Mouse (Mus musculus) heart, embryonic 13.5 days (tissue): ENCODE measurements around the gene Zbed3. TPM values are rescaled to one million over a fixed set of nuclear protein-coding genes. Genes with fewer than 3 reads are reported as not detected.

Experiments
- ATAC-seq: fragments of 200-750 bp; cut with Nextera tagmentation; 2 replicates; pipeline ENCODE4 v1.8.0; 2017; ENCODE audit warnings: moderate TSS enrichment; ENCODE audit not compliant: insufficient number of reproducible peaks, low FRiP score, low TSS enrichment; ENCODE audit errors: extremely low read depth
- H3K27ac ChIP-seq: fragments of 300-500 bp; sonication (generic); replicated peaks from 2 replicates; pipeline ENCODE4 v1.5.1; 2015; ENCODE audit warnings: moderate library complexity, mild to moderate bottlenecking, inconsistent platforms
- H3K27me3 ChIP-seq: fragments of 300-500 bp; sonication (generic); replicated peaks from 2 replicates; pipeline ENCODE4 v1.6.1; 2015; ENCODE audit warnings: mild to moderate bottlenecking, inconsistent platforms
- H3K36me3 ChIP-seq: fragments of 300-500 bp; sonication (generic); 2 replicates; pipeline ENCODE4 v1.6.1; 2015; ENCODE audit warnings: mild to moderate bottlenecking, inconsistent platforms
- H3K4me1 ChIP-seq: fragments of 300-500 bp; sonication (generic); 2 replicates; pipeline ENCODE4 v1.6.1; 2015; ENCODE audit warnings: inconsistent platforms
- H3K4me2 ChIP-seq: fragments of 300-500 bp; sonication (generic); 2 replicates; pipeline ENCODE4 v1.6.1; 2015; ENCODE audit warnings: inconsistent platforms, mild to moderate bottlenecking, moderate library complexity
- H3K4me3 ChIP-seq: fragments of 300-500 bp; sonication (generic); 2 replicates; pipeline ENCODE4 v1.5.1; 2015; ENCODE audit warnings: moderate library complexity, mild to moderate bottlenecking, inconsistent platforms
- H3K9ac ChIP-seq: fragments of 300-500 bp; sonication (generic); 2 replicates; pipeline ENCODE4 v1.6.1; 2015; ENCODE audit warnings: inconsistent platforms, mild to moderate bottlenecking, moderate library complexity
- H3K9me3 ChIP-seq: fragments of 300-500 bp; sonication (generic); 2 replicates; pipeline ENCODE4 v1.6.1; 2016; ENCODE audit warnings: inconsistent platforms
- WGBS: fragments of 180-500 bp; shearing (Covaris S2); methylation state at CpG from one replicate; pipeline ENCODE4 v1.1.7; 2015; ENCODE audit warnings: mixed read lengths; 5-methylcytosine and 5-hydroxymethylcytosine counted together
- polyA plus RNA-seq: library from polyadenylated mRNA; unstranded; fragments of >200 nt; fragmentation: Nextera tagmentation; extraction: Ambion mirVana; gene quantifications from 2 replicates; pipeline ENCODE4 v1.2.1, GENCODE M21; 2015

The Zbed3 gene
- polyA plus RNA-seq, 1 experiment from 2014 or later, result 55.7 TPM

DNA sequence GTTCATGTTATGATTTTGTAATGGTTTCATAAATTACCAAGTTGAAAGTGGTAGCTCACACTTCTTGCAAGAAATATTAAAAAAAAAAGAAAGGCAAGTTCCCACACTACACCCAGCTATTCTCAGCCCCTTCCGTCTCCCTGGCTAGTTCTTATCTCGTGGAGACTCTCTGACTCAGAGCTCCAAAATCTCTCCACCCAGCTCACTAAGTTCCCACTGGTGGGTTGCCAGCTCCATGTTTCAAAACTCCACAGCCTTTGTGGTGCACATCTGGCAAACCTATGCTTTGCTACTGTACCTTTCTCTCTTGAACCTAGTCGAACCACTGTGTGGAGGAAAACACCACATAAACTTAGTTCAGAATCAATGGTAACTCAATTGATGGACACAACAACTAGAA, 55.3 kb downstream of the Zbed3 start:
- ATAC-seq, result no peak
- Histone ChIP-seq H3K27ac (no peak overlapping the region), H3K9ac (no peak overlapping the region), H3K36me3 (no peaks in the 10 kb centered on the region), H3K4me2 (no peak overlapping the region), H3K4me1 (peaks cover 17% of the 10 kb centered on the region), H3K27me3 (no peaks in the 10 kb centered on the region), H3K9me3 (no peaks in the 10 kb centered on the region), H3K4me3 (no peak overlapping the region)
- 45% methylated on average over 3 of the region's 3 CpGs for WGBS

GRCm38 (mm10) chr13:95382418-95382817, 59.0 kb downstream of the Zbed3 start:
- H3K27me3 ChIP-seq, result no peaks in the 10 kb centered on the region
- WGBS, result 34% methylated on average over 5 of the region's 5 CpGs
- H3K4me3 ChIP-seq, result no peak overlapping the region
- H3K9ac ChIP-seq, result no peak overlapping the region
- H3K27ac ChIP-seq, result 0 out of 2 replicates have a peak overlapping the region, but pooled peaks have one; percentile 34
- no peak for ATAC-seq
- H3K36me3 ChIP-seq, result no peaks in the 10 kb centered on the region
- H3K4me2 ChIP-seq, result no peak overlapping the region
- no peaks in the 10 kb centered on the region for H3K9me3 ChIP-seq
- peaks cover 9% of the 10 kb centered on the region for H3K4me1 ChIP-seq

Other genes with a start within 250 kb of the Zbed3 start
- 0.55 and 0.79 TPM in 2 replicates for gene Pde8b, start 73.3 kb upstream of the Zbed3 start, polyA plus RNA-seq
- gene Aggf1, start 51.7 kb downstream of the Zbed3 start, polyA plus RNA-seq, result 20.4 and 23.2 TPM in 2 replicates
- gene Crhbp, start 121.3 kb downstream of the Zbed3 start, polyA plus RNA-seq, result 0.13 and 0.14 TPM in 2 replicates
- not detected in 2 replicates for gene S100z, start 155.1 kb downstream of the Zbed3 start, polyA plus RNA-seq
- gene F2rl1, start 201.6 kb downstream of the Zbed3 start, polyA plus RNA-seq, result 0.27 and 0.59 TPM in 2 replicates